Mouse (Mus musculus) liver, embryonic 16.5 days (tissue): ENCODE measurements around the gene Ccdc33. TPM values are rescaled to one million over a fixed set of nuclear protein-coding genes. Genes with fewer than 3 reads are reported as not detected.

Experiments
- ATAC-seq: fragments of 200-750 bp; cut with Nextera tagmentation; 2 replicates; pipeline ENCODE4 v1.8.0; 2017; ENCODE audit warnings: low read depth, mild to moderate bottlenecking, moderate number of reproducible peaks, moderate library complexity
- H3K27ac ChIP-seq: fragments of 300-500 bp; sonication (generic); 2 replicates; pipeline ENCODE4 v1.5.1; 2014; ENCODE audit warnings: mild to moderate bottlenecking, low read length
- H3K27me3 ChIP-seq: fragments of 300-500 bp; sonication (generic); 2 replicates; pipeline ENCODE4 v1.6.1; 2014; ENCODE audit warnings: low read depth, low read length, mixed read lengths; ENCODE audit not compliant: control insufficient read depth, insufficient read depth
- H3K36me3 ChIP-seq: fragments of 300-500 bp; sonication (generic); 2 replicates; pipeline ENCODE4 v1.6.1; 2014; ENCODE audit warnings: mild to moderate bottlenecking; ENCODE audit not compliant: control insufficient read depth, insufficient read depth
- H3K4me1 ChIP-seq: fragments of 300-500 bp; sonication (generic); 2 replicates; pipeline ENCODE4 v1.6.1; 2014; ENCODE audit warnings: low read depth, low read length, mixed read lengths; ENCODE audit not compliant: control insufficient read depth
- H3K4me2 ChIP-seq: fragments of 300-500 bp; sonication (generic); 2 replicates; pipeline ENCODE4 v1.6.1; 2014; ENCODE audit warnings: low read depth, low read length, mixed read lengths
- H3K4me3 ChIP-seq: fragments of 300-500 bp; sonication (generic); 2 replicates; pipeline ENCODE4 v1.5.1; 2014; ENCODE audit warnings: low read depth, mild to moderate bottlenecking, low read length
- H3K9ac ChIP-seq: fragments of 300-500 bp; sonication (generic); 2 replicates; pipeline ENCODE4 v1.6.1; 2014; ENCODE audit warnings: low read depth, low read length
- H3K9me3 ChIP-seq: fragments of 300-500 bp; sonication (generic); replicated peaks from 2 replicates; pipeline ENCODE4 v1.6.1; 2016; ENCODE audit warnings: low read length; ENCODE audit not compliant: control insufficient read depth
- WGBS: fragments of 180-500 bp; shearing (Covaris S2); extraction: QIAGEN DNeasy Blood & Tissue Kit; methylation state at CpG from one replicate; pipeline ENCODE4 v1.1.7; 2014; ENCODE audit not compliant: insufficient replicate concordance; 5-methylcytosine and 5-hydroxymethylcytosine counted together
- polyA plus RNA-seq: library from polyadenylated mRNA; unstranded; fragments of >200 nt; fragmentation: Nextera tagmentation; extraction: Ambion mirVana; gene quantifications from 2 replicates; pipeline ENCODE4 v1.2.1, GENCODE M21; 2015

Gene Ccdc33
- polyA plus RNA-seq, 1 experiment from 2014 or later: not detected

GRCm38 (mm10) chr9:58087277-58087998 is 31.2 kb downstream of the Ccdc33 start:
- no peak overlapping the region for H3K4me3 ChIP-seq
- no peaks in the 10 kb centered on the region for H3K9me3 ChIP-seq
- H3K4me1 ChIP-seq: no peaks in the 10 kb centered on the region
- no peak for ATAC-seq
- H3K4me2 ChIP-seq: no peak overlapping the region
- H3K36me3 ChIP-seq: no peaks in the 10 kb centered on the region
- no peak overlapping the region for H3K9ac ChIP-seq
- peaks cover 2% of the 10 kb centered on the region; the same call in 1 of the 2 replicates for H3K27me3 ChIP-seq
- WGBS: 52% methylated on average over 7 of the region's 7 CpGs
- no peak overlapping the region for H3K27ac ChIP-seq

- WGBS: 52% methylated on average over 7 of the region's 7 CpGs
- peaks cover 2% of the 10 kb centered on the region; the same call in 1 of the 2 replicates for H3K27me3 ChIP-seq
- H3K9me3 ChIP-seq: no peaks in the 10 kb centered on the region
These were observed 31.8 kb downstream of the Ccdc33 start for GRCm38 (mm10) chr9:58086861-58087260.

GRCm38 (mm10) chr9:58086203-58086602 is 32.4 kb downstream of the Ccdc33 start:
- WGBS: 39% methylated on average over 9 of the region's 9 CpGs
- H3K36me3 ChIP-seq: no peaks in the 10 kb centered on the region

More at GRCm38 (mm10) chr9:58086861-58087260, 31.8 kb downstream of the Ccdc33 start:
- Histone ChIP-seq H3K4me2 (no peak overlapping the region), H3K36me3 (no peaks in the 10 kb centered on the region), H3K4me3 (no peak overlapping the region), H3K4me1 (no peaks in the 10 kb centered on the region), H3K9ac (no peak overlapping the region), H3K27ac (no peak overlapping the region)
- no peak for ATAC-seq

GRCm38 (mm10) chr9:58085074-58085473 is 33.5 kb downstream of the Ccdc33 start:
- H3K36me3 ChIP-seq: no peaks in the 10 kb centered on the region
- no peak overlapping the region for H3K4me3 ChIP-seq
- WGBS: 8% methylated on average over 2 of the region's 2 CpGs
- H3K4me1 ChIP-seq: no peaks in the 10 kb centered on the region
- no peak overlapping the region for H3K27ac ChIP-seq
- no peaks in the 10 kb centered on the region for H3K9me3 ChIP-seq
- H3K27me3 ChIP-seq: peaks cover 2% of the 10 kb centered on the region; the same call in 1 of the 2 replicates
- no peak overlapping the region for H3K4me2 ChIP-seq
- ATAC-seq: no peak
- no peak overlapping the region for H3K9ac ChIP-seq

More at GRCm38 (mm10) chr9:58086203-58086602, 32.4 kb downstream of the Ccdc33 start:
- H3K9me3 ChIP-seq: no peaks in the 10 kb centered on the region
- H3K9ac ChIP-seq: no peak overlapping the region
- no peak overlapping the region for H3K4me2 ChIP-seq
- H3K4me1 ChIP-seq: no peaks in the 10 kb centered on the region
- peaks cover 2% of the 10 kb centered on the region; the same call in 1 of the 2 replicates for H3K27me3 ChIP-seq
- no peak for ATAC-seq
- no peak overlapping the region for H3K27ac ChIP-seq
- no peak overlapping the region for H3K4me3 ChIP-seq

- H3K4me1 ChIP-seq: no peaks in the 10 kb centered on the region
- ATAC-seq: no peak
- no peak overlapping the region for H3K9ac ChIP-seq
- H3K4me2 ChIP-seq: no peak overlapping the region
- H3K9me3 ChIP-seq: no peaks in the 10 kb centered on the region
- peaks cover 2% of the 10 kb centered on the region; the same call in 1 of the 2 replicates for H3K27me3 ChIP-seq
- no peaks in the 10 kb centered on the region for H3K36me3 ChIP-seq
- WGBS: 15% methylated on average over 8 of the region's 8 CpGs
- H3K4me3 ChIP-seq: no peak overlapping the region
- no peak overlapping the region for H3K27ac ChIP-seq
These were observed 34.0 kb downstream of the Ccdc33 start for GRCm38 (mm10) chr9:58084586-58084985.

- no peaks in the 10 kb centered on the region for H3K27me3 ChIP-seq
- H3K9ac ChIP-seq: no peak overlapping the region
- no peak for ATAC-seq
- whole genome bisulfite sequencing: 36% methylated on average over 3 of the region's 3 CpGs
- no peaks in the 10 kb centered on the region for H3K36me3 ChIP-seq
- no peak overlapping the region for H3K4me3 ChIP-seq
- no peak overlapping the region for H3K27ac ChIP-seq
- H3K4me1 ChIP-seq: no peaks in the 10 kb centered on the region
- H3K9me3 ChIP-seq: no peaks in the 10 kb centered on the region
- H3K4me2 ChIP-seq: no peak overlapping the region
These were observed 44.1 kb downstream of the Ccdc33 start for GRCm38 (mm10) chr9:58074561-58074960.

GRCm38 (mm10) chr9:58067546-58067945 is 51.1 kb downstream of the Ccdc33 start:
- H3K27ac ChIP-seq: no peak overlapping the region
- H3K27me3 ChIP-seq: no peaks in the 10 kb centered on the region; the same call in 1 of the 2 replicates
- H3K36me3 ChIP-seq: no peaks in the 10 kb centered on the region
- ATAC-seq: no peak
- H3K9me3 ChIP-seq: no peaks in the 10 kb centered on the region
- no peaks in the 10 kb centered on the region for H3K4me1 ChIP-seq
- no peak overlapping the region for H3K9ac ChIP-seq
- H3K4me3 ChIP-seq: no peak overlapping the region
- 59% methylated on average over 3 of the region's 3 CpGs for WGBS
- no peak overlapping the region for H3K4me2 ChIP-seq

GRCm38 (mm10) chr9:58066731-58067095 is 51.9 kb downstream of the Ccdc33 start:
- no peak overlapping the region for H3K4me3 ChIP-seq
- H3K4me1 ChIP-seq: no peaks in the 10 kb centered on the region
- H3K36me3 ChIP-seq: no peaks in the 10 kb centered on the region
- no peak overlapping the region for H3K9ac ChIP-seq
- ATAC-seq: no peak
- no peaks in the 10 kb centered on the region for H3K9me3 ChIP-seq
- H3K27ac ChIP-seq: no peak overlapping the region
- no peaks in the 10 kb centered on the region; the same call in 1 of the 2 replicates for H3K27me3 ChIP-seq
- WGBS: 54% methylated on average over 6 of the region's 6 CpGs
- no peak overlapping the region for H3K4me2 ChIP-seq

GRCm38 (mm10) chr9:58065977-58066730 is 52.5 kb downstream of the Ccdc33 start:
- ATAC-seq: no peak
- WGBS: 44% methylated on average over 6 of the region's 6 CpGs

More at GRCm38 (mm10) chr9:58065977-58066730, 52.5 kb downstream of the Ccdc33 start:
- H3K4me1 ChIP-seq: no peaks in the 10 kb centered on the region
- H3K4me2 ChIP-seq: no peak overlapping the region
- H3K27me3 ChIP-seq: no peaks in the 10 kb centered on the region; the same call in 1 of the 2 replicates
- no peak overlapping the region for H3K27ac ChIP-seq
- no peak overlapping the region for H3K4me3 ChIP-seq
- no peaks in the 10 kb centered on the region for H3K36me3 ChIP-seq
- no peak overlapping the region for H3K9ac ChIP-seq
- no peaks in the 10 kb centered on the region for H3K9me3 ChIP-seq
